Mouse (Mus musculus) forebrain, embryonic 13.5 days (tissue): ENCODE data around the gene Kidins220. TPM values are rescaled to one million over a fixed set of nuclear protein-coding genes. Genes with fewer than 3 reads are reported as not detected.
A peak's percentile ranks its signal among the peaks of the same experiment; 100 is the strongest.

ENCODE experiments used
- ATAC-seq: fragments of 200-750 bp; cut with Nextera tagmentation; 2 replicates; pipeline ENCODE4 v1.8.0; 2017
- H3K27ac ChIP-seq: fragments of 300-500 bp; sonication (generic); 2 replicates; pipeline ENCODE4 v1.5.1; 2015; ENCODE audit warnings: inconsistent platforms, mild to moderate bottlenecking, moderate library complexity
- H3K27me3 ChIP-seq: fragments of 300-500 bp; sonication (generic); 2 replicates; pipeline ENCODE4 v1.6.1; 2015; ENCODE audit warnings: mild to moderate bottlenecking, inconsistent platforms
- H3K36me3 ChIP-seq: fragments of 300-500 bp; sonication (generic); 2 replicates; pipeline ENCODE4 v1.6.1; 2015; ENCODE audit warnings: mild to moderate bottlenecking, inconsistent platforms; ENCODE audit not compliant: poor library complexity, severe bottlenecking
- H3K4me1 ChIP-seq: fragments of 300-500 bp; sonication (generic); 2 replicates; pipeline ENCODE4 v1.6.1; 2015; ENCODE audit warnings: inconsistent platforms
- H3K4me2 ChIP-seq: fragments of 300-500 bp; sonication (generic); 2 replicates; pipeline ENCODE4 v1.6.1; 2015; ENCODE audit warnings: inconsistent platforms, mild to moderate bottlenecking, moderate library complexity
- H3K4me3 ChIP-seq: fragments of 300-500 bp; sonication (generic); 2 replicates; pipeline ENCODE4 v1.5.1; 2015; ENCODE audit warnings: mild to moderate bottlenecking, inconsistent platforms
- H3K9ac ChIP-seq: fragments of 300-500 bp; sonication (generic); 2 replicates; pipeline ENCODE4 v1.6.1; 2015; ENCODE audit warnings: mild to moderate bottlenecking, inconsistent platforms
- H3K9me3 ChIP-seq: fragments of 300-500 bp; sonication (generic); replicated peaks from 2 replicates; pipeline ENCODE4 v1.6.1; 2016; ENCODE audit warnings: inconsistent platforms
- WGBS: fragments of 180-500 bp; shearing (Covaris S2); methylation state at CpG from one replicate; pipeline ENCODE4 v1.1.7; 2015; 5-methylcytosine and 5-hydroxymethylcytosine counted together
- polyA plus RNA-seq: library from polyadenylated mRNA; unstranded; fragments of >200 nt; fragmentation: Nextera tagmentation; extraction: Ambion mirVana; gene quantifications from 2 replicates; pipeline ENCODE4 v1.2.1, GENCODE M21; 2015

Kidins220 gene
- polyA plus RNA-seq, 1 experiment from 2014 or later, result 72.4 TPM

- H3K36me3 ChIP-seq, result peaks cover 29% of the 10 kb centered on the region
- no peak overlapping the region for H3K27ac ChIP-seq
- no peak overlapping the region for H3K4me2 ChIP-seq
- 78% methylated on average over 5 of the region's 5 CpGs for whole genome bisulfite sequencing
- H3K9me3 ChIP-seq, result no peaks in the 10 kb centered on the region
- peaks cover 24% of the 10 kb centered on the region for H3K4me1 ChIP-seq
- no peak for ATAC-seq
- no peaks in the 10 kb centered on the region for H3K27me3 ChIP-seq
- H3K4me3 ChIP-seq, result no peak overlapping the region
- no peak overlapping the region for H3K9ac ChIP-seq
Measured at GRCm38 (mm10) chr12:25037222-25037621, 62.5 kb downstream of the Kidins220 start.

- H3K4me3 ChIP-seq, result no peak overlapping the region
- no peak overlapping the region for H3K4me2 ChIP-seq
- no peaks in the 10 kb centered on the region for H3K27me3 ChIP-seq
- H3K36me3 ChIP-seq, result peaks cover 32% of the 10 kb centered on the region
- no peak for ATAC-seq
- no peaks in the 10 kb centered on the region for H3K9me3 ChIP-seq
- H3K27ac ChIP-seq, result no peak overlapping the region
- no peak overlapping the region for H3K9ac ChIP-seq
- WGBS, result 73% methylated on average over 9 of the region's 9 CpGs
- peaks cover 21% of the 10 kb centered on the region for H3K4me1 ChIP-seq
Measured at GRCm38 (mm10) chr12:25037681-25038472, 63.2 kb downstream of the Kidins220 start.

GRCm38 (mm10) chr12:25044056-25044455, 69.3 kb downstream of the Kidins220 start:
- no peak overlapping the region for H3K4me2 ChIP-seq
- peaks cover 42% of the 10 kb centered on the region for H3K36me3 ChIP-seq
- WGBS, result 91% methylated on average over 2 of the region's 2 CpGs
- no peaks in the 10 kb centered on the region for H3K27me3 ChIP-seq
- ATAC-seq, result no peak
- H3K4me1 ChIP-seq, result no peaks in the 10 kb centered on the region
- H3K9ac ChIP-seq, result no peak overlapping the region
- H3K9me3 ChIP-seq, result no peaks in the 10 kb centered on the region
- no peak overlapping the region for H3K27ac ChIP-seq
- no peak overlapping the region for H3K4me3 ChIP-seq

- Histone ChIP-seq H3K27me3 (no peaks in the 10 kb centered on the region), H3K27ac (no peak overlapping the region), H3K9ac (no peak overlapping the region), H3K4me3 (no peak overlapping the region), H3K4me2 (no peak overlapping the region), H3K9me3 (no peaks in the 10 kb centered on the region), H3K36me3 (peaks cover 42% of the 10 kb centered on the region), H3K4me1 (no peaks in the 10 kb centered on the region)
- WGBS, result 92% methylated on average over 4 of the region's 4 CpGs
- no peak for ATAC-seq
Measured at GRCm38 (mm10) chr12:25044579-25044978, 69.9 kb downstream of the Kidins220 start.

- no peak for ATAC-seq
- peaks cover 41% of the 10 kb centered on the region for H3K36me3 ChIP-seq
- H3K27ac ChIP-seq, result no peak overlapping the region
- H3K4me2 ChIP-seq, result no peak overlapping the region
- H3K9ac ChIP-seq, result no peak overlapping the region
- 89% methylated on average over 5 of the region's 5 CpGs for WGBS
- no peaks in the 10 kb centered on the region for H3K4me1 ChIP-seq
- H3K27me3 ChIP-seq, result no peaks in the 10 kb centered on the region
- H3K4me3 ChIP-seq, result no peak overlapping the region
- H3K9me3 ChIP-seq, result no peaks in the 10 kb centered on the region
Measured at GRCm38 (mm10) chr12:25049253-25049652, 74.5 kb downstream of the Kidins220 start.

- no peak overlapping the region for H3K27ac ChIP-seq
- no peak overlapping the region for H3K9ac ChIP-seq
- H3K4me2 ChIP-seq, result no peak overlapping the region
- 79% methylated on average over 7 of the region's 7 CpGs for WGBS
- no peaks in the 10 kb centered on the region for H3K27me3 ChIP-seq
- H3K4me1 ChIP-seq, result peaks cover under 1% of the 10 kb centered on the region; the same call in 1 of the 2 replicates
- no peak; the same call in 1 of the 2 replicates for ATAC-seq
- no peak overlapping the region for H3K4me3 ChIP-seq
- no peaks in the 10 kb centered on the region for H3K9me3 ChIP-seq
- H3K36me3 ChIP-seq, result peaks cover 61% of the 10 kb centered on the region
Measured at GRCm38 (mm10) chr12:25054511-25054910, 79.8 kb downstream of the Kidins220 start.

- no peaks in the 10 kb centered on the region for H3K9me3 ChIP-seq
- peaks cover 5% of the 10 kb centered on the region; the same call in 1 of the 2 replicates for H3K4me1 ChIP-seq
- H3K27ac ChIP-seq, result no peak overlapping the region
- H3K9ac ChIP-seq, result no peak overlapping the region
- peaks cover 64% of the 10 kb centered on the region for H3K36me3 ChIP-seq
- no peak for ATAC-seq
- no peak overlapping the region for H3K4me2 ChIP-seq
- WGBS, result 60% methylated on average over 4 of the region's 4 CpGs
- no peaks in the 10 kb centered on the region for H3K27me3 ChIP-seq
- H3K4me3 ChIP-seq, result no peak overlapping the region
Measured at GRCm38 (mm10) chr12:25054963-25055362, 80.2 kb downstream of the Kidins220 start.

- Histone ChIP-seq H3K27ac (peak overlapping the region; percentile 25; the same call in 1 of the 2 replicates), H3K9ac (no peak overlapping the region), H3K4me2 (no peak overlapping the region), H3K9me3 (no peaks in the 10 kb centered on the region), H3K36me3 (peaks cover 32% of the 10 kb centered on the region), H3K27me3 (no peaks in the 10 kb centered on the region), H3K4me3 (no peak overlapping the region), H3K4me1 (peaks cover 11% of the 10 kb centered on the region; the same call in 1 of the 2 replicates)
- WGBS, result 76% methylated on average over 9 of the region's 9 CpGs
- no peak; the same call in 1 of the 2 replicates for ATAC-seq
Measured at GRCm38 (mm10) chr12:25059487-25060200, 84.9 kb downstream of the Kidins220 start.

- peaks cover 22% of the 10 kb centered on the region for H3K36me3 ChIP-seq
- no peaks in the 10 kb centered on the region for H3K9me3 ChIP-seq
- H3K4me1 ChIP-seq, result peaks cover 11% of the 10 kb centered on the region; the same call in 1 of the 2 replicates
- H3K27ac ChIP-seq, result no peak overlapping the region
- ATAC-seq, result peak; percentile 34; the same call in 1 of the 2 replicates
- H3K4me2 ChIP-seq, result no peak overlapping the region
- H3K27me3 ChIP-seq, result no peaks in the 10 kb centered on the region
- H3K4me3 ChIP-seq, result no peak overlapping the region
- H3K9ac ChIP-seq, result no peak overlapping the region
- WGBS, result 45% methylated on average over 7 of the region's 7 CpGs
Measured at GRCm38 (mm10) chr12:25060901-25061300, 86.2 kb downstream of the Kidins220 start.

GRCm38 (mm10) chr12:25062264-25062663, 87.5 kb downstream of the Kidins220 start:
- Histone ChIP-seq H3K4me2 (no peak overlapping the region), H3K4me3 (no peak overlapping the region), H3K27me3 (no peaks in the 10 kb centered on the region), H3K36me3 (peaks cover 13% of the 10 kb centered on the region), H3K4me1 (peaks cover 11% of the 10 kb centered on the region; the same call in 1 of the 2 replicates), H3K9me3 (no peaks in the 10 kb centered on the region), H3K9ac (no peak overlapping the region), H3K27ac (no peak overlapping the region)
- WGBS, result 82% methylated on average over 6 of the region's 6 CpGs
- no peak for ATAC-seq

- 79% methylated on average over 4 of the region's 4 CpGs for WGBS
- H3K27ac ChIP-seq, result no peak overlapping the region
- no peaks in the 10 kb centered on the region for H3K27me3 ChIP-seq
- no peaks in the 10 kb centered on the region for H3K9me3 ChIP-seq
- H3K9ac ChIP-seq, result no peak overlapping the region
- no peak for ATAC-seq
- no peak overlapping the region for H3K4me3 ChIP-seq
- H3K36me3 ChIP-seq, result no peaks in the 10 kb centered on the region
- peaks cover 9% of the 10 kb centered on the region for H3K4me1 ChIP-seq
- H3K4me2 ChIP-seq, result no peak overlapping the region
Measured at GRCm38 (mm10) chr12:25073374-25073773, 98.6 kb downstream of the Kidins220 start.

GRCm38 (mm10) chr12:25074344-25074743, 99.6 kb downstream of the Kidins220 start:
- Histone ChIP-seq H3K27ac (no peak overlapping the region), H3K4me3 (no peak overlapping the region), H3K9me3 (no peaks in the 10 kb centered on the region), H3K36me3 (no peaks in the 10 kb centered on the region), H3K9ac (no peak overlapping the region), H3K4me1 (peaks cover under 1% of the 10 kb centered on the region; the same call in 1 of the 2 replicates), H3K4me2 (no peak overlapping the region), H3K27me3 (no peaks in the 10 kb centered on the region)
- no peak for ATAC-seq
- WGBS, result 90% methylated on average over 3 of the region's 3 CpGs
